Mouse (Mus musculus) cerebellum, postnatal 10 days (tissue): ENCODE results near the gene Poldip3.

ENCODE experiments used
- DNase-seq, 2 experiments: peaks; one replicate each; pipeline ENCODE4 v3.0.0; 2021; ENCODE audit warnings: mixed read lengths in 2 of 2

Poldip3 gene

GRCm38 (mm10) chr15:83083530-83083929, 65.7 kb downstream of the Poldip3 start:
- no peak for DNase-seq
